Mouse (Mus musculus) lung, embryonic 14.5 days (tissue): Measurements from ENCODE around the gene Gmeb2. TPM values are rescaled to one million over a fixed set of nuclear protein-coding genes. Genes with fewer than 3 reads are reported as not detected.
"Not testable (repeated sequence)": the region's sequence is repeated elsewhere in the genome, so short reads cannot be mapped to it uniquely, and the experiment has no call there.

Experiments used
- ATAC-seq: fragments of 200-750 bp; cut with Nextera tagmentation; 2 replicates; pipeline ENCODE4 v1.8.0; 2017; ENCODE audit warnings: mild to moderate bottlenecking, moderate TSS enrichment, moderate library complexity; ENCODE audit not compliant: insufficient read depth
- DNase-seq: peaks from one replicate; pipeline ENCODE4 v3.0.0-alpha.2; 2015
- H3K27ac ChIP-seq: fragments of 300-500 bp; sonication (generic); 2 replicates; pipeline ENCODE4 v1.5.1; 2014; ENCODE audit warnings: low read depth, mild to moderate bottlenecking, moderate library complexity
- H3K27me3 ChIP-seq: fragments of 300-500 bp; sonication (generic); 2 replicates; pipeline ENCODE4 v1.6.1; 2014; ENCODE audit warnings: low read length, control low read depth; ENCODE audit not compliant: insufficient read depth
- H3K36me3 ChIP-seq: fragments of 300-500 bp; sonication (generic); 2 replicates; pipeline ENCODE4 v1.6.1; 2014; ENCODE audit warnings: control low read depth; ENCODE audit not compliant: insufficient read depth
- H3K4me1 ChIP-seq: fragments of 300-500 bp; sonication (generic); 2 replicates; pipeline ENCODE4 v1.6.1; 2014; ENCODE audit warnings: antibody characterized with exemption, control low read depth; ENCODE audit not compliant: insufficient read depth
- H3K4me2 ChIP-seq: fragments of 300-500 bp; sonication (generic); 2 replicates; pipeline ENCODE4 v1.6.1; 2014; ENCODE audit warnings: mild to moderate bottlenecking
- H3K4me3 ChIP-seq: fragments of 300-500 bp; sonication (generic); 2 replicates; pipeline ENCODE4 v1.5.1; 2014; ENCODE audit warnings: low read depth, low read length
- H3K9ac ChIP-seq: fragments of 300-500 bp; sonication (generic); 2 replicates; pipeline ENCODE4 v1.6.1; 2014
- H3K9me3 ChIP-seq: fragments of 300-500 bp; sonication (generic); 2 replicates; pipeline ENCODE4 v1.6.1; 2016; ENCODE audit warnings: low read depth, low read length, control low read depth
- CTCF ChIP-seq: IDR thresholded peaks from 2 replicates; pipeline ENCODE4 v1.5.1; 2016; ENCODE audit warnings: antibody characterized with exemption, low read depth
- WGBS: fragments of 180-500 bp; shearing (Covaris S2); extraction: QIAGEN DNeasy Blood & Tissue Kit; methylation state at CpG from one replicate; pipeline ENCODE4 v1.1.7; 2014; 5-methylcytosine and 5-hydroxymethylcytosine counted together
- polyA plus RNA-seq: library from polyadenylated mRNA; unstranded; fragments of >200 nt; fragmentation: Nextera tagmentation; extraction: Ambion mirVana; gene quantifications from 2 replicates; pipeline ENCODE4 v1.2.1, GENCODE M21; 2014

Gene Gmeb2
- polyA plus RNA-seq = 18.0 and 21.2 TPM in 2 replicates

- Histone ChIP-seq H3K9ac (peak within 1 kb of the TSS; percentile 90), H3K36me3 (peaks cover 17% of the 10 kb centered on the region)
- WGBS = under 1% methylated on average over 16 of the region's 38 CpGs
Observed at GRCm38 (mm10) chr2:181287958-181288350, at the start of gene Gmeb2. TSS of gene Gmeb2 (minus strand) at chr2:181288035.

GRCm38 (mm10) chr2:181334023-181334422 lies 46.2 kb upstream of the Gmeb2 start:
- H3K4me1 ChIP-seq = no peaks in the 10 kb centered on the region
- TF ChIP-seq CTCF = peak; percentile 68
- 58% methylated on average over 3 of the region's 3 CpGs for WGBS
- H3K4me2 ChIP-seq = no peak overlapping the region
- ATAC-seq (peak; percentile 62; the same call in 1 of the 2 replicates), DNase-seq (peak; percentile 85)
- H3K9me3 ChIP-seq = no peaks in the 10 kb centered on the region
- no peaks in the 10 kb centered on the region for H3K27me3 ChIP-seq
- no peak overlapping the region for H3K9ac ChIP-seq
- peaks cover 74% of the 10 kb centered on the region for H3K36me3 ChIP-seq
- H3K4me3 ChIP-seq = no peak overlapping the region
- no peak overlapping the region for H3K27ac ChIP-seq

More at GRCm38 (mm10) chr2:181287958-181288350, at the start of gene Gmeb2:
- H3K4me3 ChIP-seq = peak within 1 kb of the TSS; percentile 70
- not testable (repeated sequence) for H3K27me3 ChIP-seq, H3K9me3 ChIP-seq, H3K4me1 ChIP-seq
- DNase-seq (peak; percentile 99), ATAC-seq (peak; percentile 98)
- H3K27ac ChIP-seq = peak within 1 kb of the TSS; percentile 94
- peak; percentile 49 for TF ChIP-seq CTCF
- H3K4me2 ChIP-seq = peak within 1 kb of the TSS; percentile 77

- no peak overlapping the region for H3K9ac ChIP-seq
- ATAC-seq (no peak), DNase-seq (no peak)
- H3K4me3 ChIP-seq = no peak overlapping the region
- H3K4me2 ChIP-seq = no peak overlapping the region
- no peaks in the 10 kb centered on the region for H3K4me1 ChIP-seq
- no peak for TF ChIP-seq CTCF
- peaks cover 75% of the 10 kb centered on the region for H3K36me3 ChIP-seq
- no peak overlapping the region for H3K27ac ChIP-seq
- no peaks in the 10 kb centered on the region for H3K27me3 ChIP-seq
- H3K9me3 ChIP-seq = no peaks in the 10 kb centered on the region
Observed at GRCm38 (mm10) chr2:181332542-181332941, 44.7 kb upstream of the Gmeb2 start.

- no peak for TF ChIP-seq CTCF
- no peak for DNase-seq
- Histone ChIP-seq H3K4me1 (no peaks in the 10 kb centered on the region), H3K4me3 (no peak overlapping the region), H3K36me3 (peaks cover 85% of the 10 kb centered on the region), H3K27me3 (no peaks in the 10 kb centered on the region), H3K27ac (no peak overlapping the region), H3K9me3 (no peaks in the 10 kb centered on the region), H3K9ac (no peak overlapping the region), H3K4me2 (no peak overlapping the region)
- WGBS = 90% methylated on average over 2 of the region's 2 CpGs
- no peak for ATAC-seq
Observed at GRCm38 (mm10) chr2:181326098-181326497, 38.3 kb upstream of the Gmeb2 start.

- Histone ChIP-seq H3K4me3 (no peak overlapping the region), H3K27me3 (no peaks in the 10 kb centered on the region), H3K4me1 (0 out of 2 replicates have a peak, but pooled peaks cover 5% of the 10 kb centered on the region), H3K9me3 (no peaks in the 10 kb centered on the region), H3K4me2 (no peak overlapping the region), H3K36me3 (peaks cover 50% of the 10 kb centered on the region), H3K9ac (no peak overlapping the region), H3K27ac (no peak overlapping the region)
- ATAC-seq = no peak
- no peak for TF ChIP-seq CTCF
- WGBS = 72% methylated on average over 5 of the region's 5 CpGs
- DNase-seq = no peak
Observed at GRCm38 (mm10) chr2:181322136-181322535, 34.3 kb upstream of the Gmeb2 start.

GRCm38 (mm10) chr2:181320103-181320499 lies 32.3 kb upstream of the Gmeb2 start:
- peaks cover 1% of the 10 kb centered on the region; the same call in 1 of the 2 replicates for H3K27me3 ChIP-seq
- ATAC-seq (no peak), DNase-seq (no peak)
- TF ChIP-seq CTCF = no peak
- peaks cover 32% of the 10 kb centered on the region for H3K36me3 ChIP-seq
- H3K4me2 ChIP-seq = peak overlapping the region; percentile 83
- H3K27ac ChIP-seq = 0 out of 2 replicates have a peak overlapping the region, but pooled peaks have one; percentile 82
- H3K4me1 ChIP-seq = 0 out of 2 replicates have a peak, but pooled peaks cover 5% of the 10 kb centered on the region
- WGBS = 11% methylated on average over 7 of the region's 7 CpGs
- peak overlapping the region; percentile 61 for H3K4me3 ChIP-seq
- peak overlapping the region; percentile 70 for H3K9ac ChIP-seq
- H3K9me3 ChIP-seq = no peaks in the 10 kb centered on the region

GRCm38 (mm10) chr2:181319248-181320102 lies 31.6 kb upstream of the Gmeb2 start, which contains the start of gene Rtel1:
TSS of gene Rtel1 (plus strand) at chr2:181319739.
- 0 out of 2 replicates have a peak, but pooled peaks cover 5% of the 10 kb centered on the region for H3K4me1 ChIP-seq
- H3K4me3 ChIP-seq = peak within 1 kb of the TSS; percentile 61
- peak within 1 kb of the TSS; percentile 82 for H3K27ac ChIP-seq
- ATAC-seq = peak; percentile 96
- TF ChIP-seq CTCF = 0 out of 2 replicates have a peak, but pooled peaks have one; percentile 17
- DNase-seq = peak; percentile 94
- peak within 1 kb of the TSS; percentile 83 for H3K4me2 ChIP-seq
- H3K36me3 ChIP-seq = peaks cover 26% of the 10 kb centered on the region
- WGBS = 5% methylated on average over 40 of the region's 40 CpGs
- H3K27me3 ChIP-seq = peaks cover 8% of the 10 kb centered on the region
- no peaks in the 10 kb centered on the region for H3K9me3 ChIP-seq
- peak within 1 kb of the TSS; percentile 70 for H3K9ac ChIP-seq
